Mouse (Mus musculus): ENCODE results near the gene 2810021J22Rik. TPM values are rescaled to one million over a fixed set of nuclear protein-coding genes. Genes with fewer than 3 reads are reported as not detected.

The 2810021J22Rik gene
- 3.0 TPM for polyA plus RNA-seq (2017; shearing (Covaris generic))

GRCm38 (mm10) chr11:58867039-58867953 is at the start of gene 2810021J22Rik:
Gene 2810021J22Rik, plus strand, starts transcription at chr11:58867216.

DNA sequence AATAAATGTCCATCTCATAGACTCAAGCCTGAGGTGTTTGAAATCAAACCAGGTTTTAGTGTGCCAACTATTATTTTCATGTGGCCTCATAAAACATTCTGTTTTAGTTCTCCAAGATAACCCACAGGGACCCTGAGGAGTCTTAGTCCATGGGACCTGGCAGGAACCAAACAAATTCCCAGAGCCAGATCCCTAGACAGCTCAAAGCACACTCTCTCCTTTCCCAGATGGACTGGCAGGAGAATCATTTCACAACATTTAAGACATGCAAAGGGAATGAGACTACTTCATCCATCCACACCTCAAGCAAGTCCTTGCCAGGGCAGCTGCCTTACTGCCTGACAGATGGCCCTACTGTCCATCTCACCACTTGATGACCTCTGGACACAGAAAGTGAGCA is 38.1 kb upstream of the 2810021J22Rik start, which contains the start of gene Olfr312:
TSS of gene Olfr312 (plus strand) at position 301 of the 400 bp plus-strand sequence.

DNA sequence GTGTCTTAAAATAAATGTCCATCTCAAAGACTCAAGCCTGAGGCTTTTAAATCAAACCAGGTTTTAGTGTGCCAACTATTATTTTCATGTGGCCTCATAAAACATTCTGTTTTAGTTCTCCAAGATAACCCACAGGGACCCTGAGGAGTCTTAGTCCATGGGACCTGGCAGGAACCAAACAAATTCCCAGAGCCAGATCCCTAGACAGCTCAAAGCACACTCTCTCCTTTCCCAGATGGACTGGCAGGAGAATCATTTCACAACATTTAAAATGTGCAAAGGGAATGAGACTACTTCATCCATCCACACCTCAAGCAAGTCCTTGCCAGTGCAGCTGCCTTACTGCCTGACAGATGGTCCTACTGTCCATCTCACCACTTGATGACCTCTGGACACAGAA is 28.1 kb upstream of the 2810021J22Rik start, which contains the start of gene Olfr311:
TSS of gene Olfr311 (plus strand) at position 301 of the 400 bp plus-strand sequence.

GRCm38 (mm10) chr11:58846919-58847461 is 20.0 kb upstream of the 2810021J22Rik start, which contains the start of gene Gm12258:
Gene Gm12258, plus strand, starts transcription at chr11:58847158.

DNA sequence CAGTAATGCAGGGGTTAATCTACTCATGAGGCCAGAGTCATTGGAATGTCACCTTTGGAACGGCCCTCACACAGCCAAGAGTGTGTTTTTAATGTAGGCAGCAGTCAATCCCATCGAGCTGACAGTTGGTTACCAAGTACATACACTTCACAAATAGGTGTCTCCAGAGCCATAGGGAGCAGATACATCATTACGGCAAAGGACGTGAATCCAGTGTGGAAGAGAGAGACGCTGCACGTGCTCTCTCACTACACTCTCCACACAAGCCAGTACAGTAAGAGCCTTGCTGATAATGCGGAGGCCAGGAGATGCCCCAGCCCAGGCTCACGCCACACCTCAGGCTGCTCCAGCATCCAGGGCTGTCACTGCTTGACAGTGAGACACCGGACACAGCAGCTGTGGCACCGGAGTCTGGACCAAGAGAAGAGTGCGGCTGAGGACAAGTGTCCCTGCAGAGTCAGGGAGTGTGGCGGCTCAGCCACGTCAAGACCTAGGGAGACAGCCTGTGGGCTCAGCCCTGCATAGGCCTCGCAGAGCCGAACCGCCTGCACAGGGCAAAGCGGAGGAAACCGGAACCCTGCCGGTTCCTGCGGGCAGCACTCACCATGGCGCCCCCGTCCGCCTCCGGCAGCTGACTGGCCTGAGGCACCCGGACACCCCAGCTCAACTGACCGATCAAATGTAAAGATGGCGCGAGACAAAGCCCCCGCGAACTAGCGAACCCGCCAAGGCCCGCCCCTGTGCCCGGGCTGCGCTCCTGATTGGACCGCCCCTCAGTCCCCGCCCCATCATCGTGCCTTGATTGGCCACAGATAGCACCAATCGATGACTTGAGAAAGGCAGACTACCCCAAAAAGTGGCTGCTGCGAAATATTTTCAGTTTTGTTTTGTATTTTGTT is 36.7 kb downstream of the 2810021J22Rik start, which contains the start of gene Zfp39:
TSS of gene Zfp39 (minus strand) at position 715 of the 899 bp plus-strand sequence.

GRCm38 (mm10) chr11:58917745-58918366 is 50.8 kb downstream of the 2810021J22Rik start, which contains the start of gene Btnl10:
Gene Btnl10, plus strand, starts transcription at chr11:58917908.

Other genes starting within 250 kb of the 2810021J22Rik start
- gene Olfr323, start 236.7 kb upstream of the 2810021J22Rik start, polyA plus RNA-seq (2017; shearing (Covaris generic)), result not detected
- not detected for gene Trim58, start 226.8 kb upstream of the 2810021J22Rik start, polyA plus RNA-seq (2017; shearing (Covaris generic))
- gene Olfr322, start 208.4 kb upstream of the 2810021J22Rik start, polyA plus RNA-seq (2017; shearing (Covaris generic)), result not detected
- gene Olfr320, start 186.1 kb upstream of the 2810021J22Rik start, polyA plus RNA-seq (2017; shearing (Covaris generic)), result not detected
- not detected for gene Olfr319, start 168.1 kb upstream of the 2810021J22Rik start, polyA plus RNA-seq (2017; shearing (Covaris generic))
- not detected for gene Olfr318, start 143.2 kb upstream of the 2810021J22Rik start, polyA plus RNA-seq (2017; shearing (Covaris generic))
- not detected for gene Olfr317, start 128.0 kb upstream of the 2810021J22Rik start, polyA plus RNA-seq (2017; shearing (Covaris generic))
- not detected for gene Olfr316, start 114.5 kb upstream of the 2810021J22Rik start, polyA plus RNA-seq (2017; shearing (Covaris generic))
- not detected for gene Olfr315, start 94.0 kb upstream of the 2810021J22Rik start, polyA plus RNA-seq (2017; shearing (Covaris generic))
- gene Olfr314, start 84.3 kb upstream of the 2810021J22Rik start, polyA plus RNA-seq (2017; shearing (Covaris generic)), result not detected
- not detected for gene Fam183b, start 65.3 kb upstream of the 2810021J22Rik start, polyA plus RNA-seq (2017; shearing (Covaris generic))
- not detected for gene Olfr313, start 52.2 kb upstream of the 2810021J22Rik start, polyA plus RNA-seq (2017; shearing (Covaris generic))
- gene Olfr312, start 38.0 kb upstream of the 2810021J22Rik start, polyA plus RNA-seq (2017; shearing (Covaris generic)), result 0.12 TPM
- not detected for gene Olfr311, start 28.0 kb upstream of the 2810021J22Rik start, polyA plus RNA-seq (2017; shearing (Covaris generic))
- gene Gm12258, start 20.1 kb upstream of the 2810021J22Rik start, polyA plus RNA-seq (2017; shearing (Covaris generic)), result 1.7 TPM
- gene Zfp39, start 37.0 kb downstream of the 2810021J22Rik start, polyA plus RNA-seq (2017; shearing (Covaris generic)), result 3.0 TPM
- gene Btnl10, start 50.7 kb downstream of the 2810021J22Rik start, polyA plus RNA-seq (2017; shearing (Covaris generic)), result not detected
- 199 TPM for gene Rnf187, start 71.7 kb downstream of the 2810021J22Rik start, polyA plus RNA-seq (2017; shearing (Covaris generic))
- gene Hist3h2ba, start 81.7 kb downstream of the 2810021J22Rik start, polyA plus RNA-seq (2017; shearing (Covaris generic)), result 13.5 TPM
- 23.4 TPM for gene Hist3h2a, start 87.5 kb downstream of the 2810021J22Rik start, polyA plus RNA-seq (2017; shearing (Covaris generic))
- gene Trim17, start 87.5 kb downstream of the 2810021J22Rik start, polyA plus RNA-seq (2017; shearing (Covaris generic)), result 0.30 TPM
- gene Trim11, start 110.9 kb downstream of the 2810021J22Rik start, polyA plus RNA-seq (2017; shearing (Covaris generic)), result 35.4 TPM